Mouse (Mus musculus): ENCODE results near the gene Cacna1i. TPM values are rescaled to one million over a fixed set of nuclear protein-coding genes. Genes with fewer than 3 reads are reported as not detected.

Gene Cacna1i
- polyA plus RNA-seq (2016; fragmentation: Nextera tagmentation; extraction: Ambion mirVana): 0.08 and 0.17 TPM in 2 replicates

- ATAC-seq (ENCODE audit: low FRiP score, low read depth): no peak
- WGBS: under 1% methylated on average over 50 of the region's 50 CpGs
Observed at GRCm38 (mm10) chr15:80286851-80287415, at the start of gene Cacna1i. Gene Cacna1i (plus strand): TSS chr15:80287238.

GRCm38 (mm10) chr15:80248135-80248534 lies 38.9 kb upstream of the Cacna1i start:
- 97% methylated on average over 12 of the region's 12 CpGs for WGBS

More at GRCm38 (mm10) chr15:80286851-80287415, at the start of gene Cacna1i:
- peaks cover 94% of the 10 kb centered on the region for H3K27me3 ChIP-seq
- no peak within 1 kb of the TSS for H3K27ac ChIP-seq (replicated peaks)
- peak within 1 kb of the TSS; percentile 88 for H3K4me2 ChIP-seq (replicated peaks)
- H3K4me1 ChIP-seq: peaks cover 9% of the 10 kb centered on the region; the same call in 1 of the 2 replicates
- peak within 1 kb of the TSS; percentile 53 for H3K4me3 ChIP-seq
- H3K9ac ChIP-seq (replicated peaks): peak within 1 kb of the TSS; percentile 58
- no peaks in the 10 kb centered on the region for H3K36me3 ChIP-seq
- H3K9me3 ChIP-seq: no peaks in the 10 kb centered on the region

GRCm38 (mm10) chr15:80248596-80248995 lies 38.4 kb upstream of the Cacna1i start:
- no peak for ATAC-seq (ENCODE audit: low FRiP score, low read depth)
- Histone ChIP-seq H3K4me2 (replicated peaks) (no peak overlapping the region), H3K27ac (replicated peaks) (no peak overlapping the region), H3K9me3 (no peaks in the 10 kb centered on the region), H3K4me1 (peaks cover 4% of the 10 kb centered on the region; the same call in 1 of the 2 replicates), H3K36me3 (peaks cover 78% of the 10 kb centered on the region), H3K9ac (replicated peaks) (no peak overlapping the region), H3K4me3 (no peak overlapping the region), H3K27me3 (no peaks in the 10 kb centered on the region)
- WGBS: 95% methylated on average over 1 of the region's 1 CpGs

More at GRCm38 (mm10) chr15:80248135-80248534, 38.9 kb upstream of the Cacna1i start:
- Histone ChIP-seq H3K4me2 (replicated peaks) (no peak overlapping the region), H3K4me1 (no peaks in the 10 kb centered on the region), H3K27me3 (no peaks in the 10 kb centered on the region), H3K9me3 (no peaks in the 10 kb centered on the region), H3K36me3 (peaks cover 83% of the 10 kb centered on the region), H3K4me3 (no peak overlapping the region), H3K27ac (replicated peaks) (no peak overlapping the region), H3K9ac (replicated peaks) (no peak overlapping the region)
- ATAC-seq (ENCODE audit: low FRiP score, low read depth): no peak

- H3K36me3 ChIP-seq: peaks cover 68% of the 10 kb centered on the region
- no peak overlapping the region for H3K27ac ChIP-seq (replicated peaks)
- H3K9me3 ChIP-seq: no peaks in the 10 kb centered on the region
- H3K27me3 ChIP-seq: no peaks in the 10 kb centered on the region
- no peak overlapping the region for H3K9ac ChIP-seq (replicated peaks)
- peaks cover 14% of the 10 kb centered on the region for H3K4me1 ChIP-seq
- ATAC-seq (ENCODE audit: low FRiP score, low read depth): no peak
- H3K4me2 ChIP-seq (replicated peaks): no peak overlapping the region
- H3K4me3 ChIP-seq: no peak overlapping the region
- WGBS: 98% methylated on average over 10 of the region's 10 CpGs
Observed at GRCm38 (mm10) chr15:80249672-80250071, 37.4 kb upstream of the Cacna1i start.

GRCm38 (mm10) chr15:80250586-80250985 lies 36.5 kb upstream of the Cacna1i start:
- H3K9me3 ChIP-seq: no peaks in the 10 kb centered on the region
- WGBS: 95% methylated on average over 6 of the region's 6 CpGs
- H3K36me3 ChIP-seq: peaks cover 63% of the 10 kb centered on the region
- H3K4me3 ChIP-seq: no peak overlapping the region
- no peak overlapping the region for H3K27ac ChIP-seq (replicated peaks)
- no peaks in the 10 kb centered on the region for H3K27me3 ChIP-seq
- no peak overlapping the region for H3K4me2 ChIP-seq (replicated peaks)
- H3K4me1 ChIP-seq: peaks cover 14% of the 10 kb centered on the region
- H3K9ac ChIP-seq (replicated peaks): no peak overlapping the region
- ATAC-seq (ENCODE audit: low FRiP score, low read depth): no peak

- no peaks in the 10 kb centered on the region for H3K9me3 ChIP-seq
- 42% methylated on average over 2 of the region's 2 CpGs for WGBS
- no peak for ATAC-seq (ENCODE audit: low FRiP score, low read depth)
- H3K36me3 ChIP-seq: peaks cover 60% of the 10 kb centered on the region
- peak overlapping the region; percentile 98; the same call in 1 of the 2 replicates for H3K27ac ChIP-seq (replicated peaks)
- H3K4me3 ChIP-seq: no peak overlapping the region
- no peaks in the 10 kb centered on the region for H3K27me3 ChIP-seq
- no peak overlapping the region for H3K9ac ChIP-seq (replicated peaks)
- peaks cover 34% of the 10 kb centered on the region for H3K4me1 ChIP-seq
- H3K4me2 ChIP-seq (replicated peaks): peak overlapping the region; percentile 96; the same call in 1 of the 2 replicates
Observed at GRCm38 (mm10) chr15:80253530-80253929, 33.5 kb upstream of the Cacna1i start.

GRCm38 (mm10) chr15:80254207-80254606 lies 32.8 kb upstream of the Cacna1i start:
- Histone ChIP-seq H3K4me2 (replicated peaks) (peak overlapping the region; percentile 96), H3K9ac (replicated peaks) (peak overlapping the region; percentile 80), H3K4me3 (peak overlapping the region; percentile 99), H3K36me3 (peaks cover 59% of the 10 kb centered on the region), H3K9me3 (no peaks in the 10 kb centered on the region), H3K27ac (replicated peaks) (peak overlapping the region; percentile 98), H3K27me3 (no peaks in the 10 kb centered on the region), H3K4me1 (peaks cover 36% of the 10 kb centered on the region)
- 56% methylated on average over 6 of the region's 6 CpGs for WGBS
- no peak for ATAC-seq (ENCODE audit: low FRiP score, low read depth)

GRCm38 (mm10) chr15:80254847-80255645 lies 32.0 kb upstream of the Cacna1i start, which contains the start of gene Atf4:
Gene Atf4 (plus strand): TSS chr15:80255184.
- Histone ChIP-seq H3K9ac (replicated peaks) (peak within 1 kb of the TSS; percentile 100), H3K9me3 (no peaks in the 10 kb centered on the region), H3K4me1 (peaks cover 36% of the 10 kb centered on the region), H3K4me2 (replicated peaks) (peak within 1 kb of the TSS; percentile 96), H3K27ac (replicated peaks) (peak within 1 kb of the TSS; percentile 98), H3K36me3 (peaks cover 59% of the 10 kb centered on the region), H3K27me3 (no peaks in the 10 kb centered on the region), H3K4me3 (peak within 1 kb of the TSS; percentile 99)
- ATAC-seq (ENCODE audit: low FRiP score, low read depth): peak; percentile 97
- WGBS: under 1% methylated on average over 62 of the region's 62 CpGs

GRCm38 (mm10) chr15:80255646-80256121 lies 31.4 kb upstream of the Cacna1i start:
- no peaks in the 10 kb centered on the region for H3K27me3 ChIP-seq
- H3K9ac ChIP-seq (replicated peaks): peak overlapping the region; percentile 100
- H3K4me1 ChIP-seq: peaks cover 36% of the 10 kb centered on the region
- H3K4me2 ChIP-seq (replicated peaks): peak overlapping the region; percentile 96
- H3K4me3 ChIP-seq: peak overlapping the region; percentile 99
- ATAC-seq (ENCODE audit: low FRiP score, low read depth): peak; percentile 50
- WGBS: under 1% methylated on average over 51 of the region's 51 CpGs
- peaks cover 59% of the 10 kb centered on the region for H3K36me3 ChIP-seq
- H3K27ac ChIP-seq (replicated peaks): peak overlapping the region; percentile 98
- no peaks in the 10 kb centered on the region for H3K9me3 ChIP-seq

- peaks cover 57% of the 10 kb centered on the region for H3K36me3 ChIP-seq
- H3K4me2 ChIP-seq (replicated peaks): peak overlapping the region; percentile 96
- H3K9ac ChIP-seq (replicated peaks): peak overlapping the region; percentile 100
- no peaks in the 10 kb centered on the region for H3K27me3 ChIP-seq
- H3K4me1 ChIP-seq: peaks cover 36% of the 10 kb centered on the region
- peak overlapping the region; percentile 98 for H3K27ac ChIP-seq (replicated peaks)
- ATAC-seq (ENCODE audit: low FRiP score, low read depth): no peak
- no peaks in the 10 kb centered on the region for H3K9me3 ChIP-seq
- 14% methylated on average over 16 of the region's 16 CpGs for whole genome bisulfite sequencing
- peak overlapping the region; percentile 99 for H3K4me3 ChIP-seq
Observed at GRCm38 (mm10) chr15:80256242-80256641, 30.8 kb upstream of the Cacna1i start.

GRCm38 (mm10) chr15:80256656-80257601 lies 30.1 kb upstream of the Cacna1i start:
- no peak for ATAC-seq (ENCODE audit: low FRiP score, low read depth)
- peaks cover 52% of the 10 kb centered on the region for H3K36me3 ChIP-seq
- peak overlapping the region; percentile 96 for H3K4me2 ChIP-seq (replicated peaks)
- peaks cover 36% of the 10 kb centered on the region for H3K4me1 ChIP-seq
- H3K9ac ChIP-seq (replicated peaks): peak overlapping the region; percentile 100
- no peaks in the 10 kb centered on the region for H3K27me3 ChIP-seq
- H3K4me3 ChIP-seq: peak overlapping the region; percentile 99
- no peaks in the 10 kb centered on the region for H3K9me3 ChIP-seq
- WGBS: 65% methylated on average over 12 of the region's 12 CpGs
- H3K27ac ChIP-seq (replicated peaks): peak overlapping the region; percentile 98
